Mouse (Mus musculus) CH12.LX (cell line): ENCODE measurements around the gene Ice2. TPM values are rescaled to one million over a fixed set of nuclear protein-coding genes. Genes with fewer than 3 reads are reported as not detected.

Experiments used
- DNase-seq: peaks from one replicate; pipeline ENCODE4 v3.0.0-alpha.2; 2013; ENCODE audit errors: extremely low read depth
- H3K27ac ChIP-seq: 2 replicates; pipeline ENCODE4 v1.5.1; 2012; ENCODE audit warnings: low read depth, mild to moderate bottlenecking, control low read depth, moderate library complexity; ENCODE audit not compliant: insufficient read depth
- H3K27me3 ChIP-seq: replicated peaks from 2 replicates; pipeline ENCODE3; 2012; ENCODE audit warnings: inconsistent platforms
- H3K36me3 ChIP-seq, 2 experiments: replicated peaks in 1 of 2; 2 replicates each; pipeline versions ENCODE3 to v1.6.1; 2012; ENCODE audit warnings: inconsistent platforms in 1 of 2, low read length in 1 of 2, mild to moderate bottlenecking in 1 of 2, mixed read lengths in 1 of 2, moderate library complexity in 1 of 2; ENCODE audit not compliant: control insufficient read depth in 1 of 2, insufficient read depth in 1 of 2
- H3K4me1 ChIP-seq, 2 experiments: 2 replicates each; pipeline ENCODE4 v1.6.1; 2012; ENCODE audit warnings: inconsistent platforms in 1 of 2, moderate library complexity in 1 of 2; ENCODE audit not compliant: insufficient read depth in 2 of 2, control insufficient read depth in 1 of 2
- H3K4me2 ChIP-seq: 2 replicates; pipeline ENCODE4 v1.6.1; 2012; ENCODE audit warnings: low read depth, mild to moderate bottlenecking, control low read depth; ENCODE audit not compliant: poor library complexity, insufficient read depth, severe bottlenecking
- H3K4me3 ChIP-seq, 3 experiments: fragments of 150-350 bp in 1 of 3; sonication (generic) in 1 of 3; replicated peaks in 1 of 3; 2 replicates each; pipeline versions ENCODE3 to v1.5.1; 2011 to 2012; ENCODE audit warnings: low read depth in 2 of 3, low read length in 2 of 3, mild to moderate bottlenecking in 2 of 3, moderate library complexity in 2 of 3, control low read depth in 1 of 3, improper control_type of control experiment in 1 of 3, inconsistent platforms in 1 of 3, mixed read lengths in 1 of 3; ENCODE audit not compliant: poor library complexity in 1 of 3
- H3K79me2 ChIP-seq: replicated peaks from 2 replicates; pipeline ENCODE4 v1.6.1; 2012; ENCODE audit warnings: mild to moderate bottlenecking, moderate library complexity; ENCODE audit not compliant: control insufficient read depth, poor library complexity, insufficient read depth, severe bottlenecking; ENCODE audit errors: extremely low read depth
- H3K9ac ChIP-seq: 2 replicates; pipeline ENCODE4 v1.6.1; 2012; ENCODE audit warnings: low read depth, mild to moderate bottlenecking, control low read depth, moderate library complexity; ENCODE audit not compliant: insufficient read depth
- H3K9me3 ChIP-seq: replicated peaks from 2 replicates; pipeline ENCODE3; 2012; ENCODE audit warnings: low read length, inconsistent platforms, mixed read lengths
- BHLHE40 ChIP-seq: IDR thresholded peaks from 2 replicates; pipeline ENCODE4 v1.6.1; 2011; ENCODE audit warnings: mild to moderate bottlenecking, low read depth, low read length, improper control_type of control experiment
- CHD1 ChIP-seq: IDR thresholded peaks from 2 replicates; pipeline ENCODE4 v1.6.1; 2012; ENCODE audit warnings: low read depth, low read length, improper control_type of control experiment, inconsistent platforms
- CTCF ChIP-seq, 2 experiments: IDR thresholded peaks in 1 of 2; conservative IDR thresholded peaks in 1 of 2; 2 replicates each; pipeline ENCODE4 v1.5.1; 2011 to 2012; ENCODE audit warnings: low read depth in 2 of 2, low read length in 2 of 2, improper control_type of control experiment in 1 of 2, inconsistent platforms in 1 of 2, mild to moderate bottlenecking in 1 of 2, moderate library complexity in 1 of 2
- ELF1 ChIP-seq: IDR thresholded peaks from 2 replicates; pipeline ENCODE4 v1.6.1; 2014; ENCODE audit warnings: low read depth, mild to moderate bottlenecking, inconsistent platforms, low read length, improper control_type of control experiment
- EP300 ChIP-seq: IDR thresholded peaks from 2 replicates; pipeline ENCODE4 v1.6.1; 2011; ENCODE audit warnings: low read length, improper control_type of control experiment
- ETS1 ChIP-seq: conservative IDR thresholded peaks from 2 replicates; pipeline ENCODE4 v1.6.1; 2012; ENCODE audit warnings: low read depth, mild to moderate bottlenecking, inconsistent platforms, low read length, improper control_type of control experiment, moderate library complexity
- HCFC1 ChIP-seq: IDR thresholded peaks from 2 replicates; pipeline ENCODE4 v1.6.1; 2012; ENCODE audit warnings: low read depth, mild to moderate bottlenecking, inconsistent platforms, low read length, improper control_type of control experiment
- IRF4 ChIP-seq: IDR thresholded peaks from 2 replicates; pipeline ENCODE4 v1.6.1; 2014; ENCODE audit warnings: low read depth, mild to moderate bottlenecking, inconsistent platforms, low read length, improper control_type of control experiment
- JUND ChIP-seq: conservative IDR thresholded peaks from 2 replicates; pipeline ENCODE4 v1.6.1; 2011; ENCODE audit warnings: low read depth, low read length, improper control_type of control experiment
- KAT2A ChIP-seq: IDR thresholded peaks from 2 replicates; pipeline ENCODE4 v1.6.1; 2012; ENCODE audit warnings: low read length, improper control_type of control experiment, inconsistent platforms; ENCODE audit not compliant: insufficient replicate concordance
- MAZ ChIP-seq: IDR thresholded peaks from 2 replicates; pipeline ENCODE4 v1.6.1; 2012; ENCODE audit warnings: low read depth, mild to moderate bottlenecking, inconsistent platforms, low read length, improper control_type of control experiment, moderate library complexity
- MXI1 ChIP-seq: IDR thresholded peaks from 2 replicates; pipeline ENCODE4 v1.6.1; 2011; ENCODE audit warnings: mild to moderate bottlenecking, low read depth, low read length, improper control_type of control experiment
- MYC ChIP-seq: IDR thresholded peaks from 2 replicates; pipeline ENCODE4 v1.6.1; 2011; ENCODE audit warnings: low read depth, mild to moderate bottlenecking, improper control_type of control experiment, low read length
- NELFE ChIP-seq: IDR thresholded peaks from 2 replicates; pipeline ENCODE4 v1.6.1; 2011; ENCODE audit warnings: low read depth, low read length, improper control_type of control experiment
- NRF1 ChIP-seq: IDR thresholded peaks from 2 replicates; pipeline ENCODE4 v1.6.1; 2014; ENCODE audit warnings: low read depth, mild to moderate bottlenecking, inconsistent platforms, low read length, improper control_type of control experiment, moderate library complexity
- PAX5 ChIP-seq: IDR thresholded peaks from 2 replicates; pipeline ENCODE4 v1.6.1; 2012; ENCODE audit warnings: low read length, inconsistent platforms, mixed read lengths
- POLR2A ChIP-seq: IDR thresholded peaks from 2 replicates; pipeline ENCODE4 v1.6.1; 2011; ENCODE audit warnings: low read depth, mild to moderate bottlenecking, improper control_type of control experiment, low read length
- POLR2AphosphoS2 ChIP-seq: IDR thresholded peaks from 2 replicates; pipeline ENCODE4 v1.6.1; 2011; ENCODE audit warnings: low read depth, low read length, improper control_type of control experiment
- RCOR1 ChIP-seq: conservative IDR thresholded peaks from 2 replicates; pipeline ENCODE4 v1.6.1; 2012; ENCODE audit warnings: low read depth, mild to moderate bottlenecking, inconsistent platforms, low read length, improper control_type of control experiment
- SIN3A ChIP-seq: IDR thresholded peaks from 2 replicates; pipeline ENCODE4 v1.6.1; 2012; ENCODE audit warnings: low read length, improper control_type of control experiment, inconsistent platforms
- TBP ChIP-seq: conservative IDR thresholded peaks from 2 replicates; pipeline ENCODE4 v1.6.1; 2011; ENCODE audit warnings: low read depth, low read length, improper control_type of control experiment
- UBTF ChIP-seq: IDR thresholded peaks from 2 replicates; pipeline ENCODE4 v1.6.1; 2012; ENCODE audit warnings: low read depth, mild to moderate bottlenecking, inconsistent platforms, low read length, improper control_type of control experiment, moderate library complexity
- USF2 ChIP-seq: conservative IDR thresholded peaks from 2 replicates; pipeline ENCODE4 v1.6.1; 2011; ENCODE audit warnings: low read depth, low read length, improper control_type of control experiment
- ZKSCAN1 ChIP-seq: IDR thresholded peaks from 2 replicates; pipeline ENCODE4 v1.6.1; 2012; ENCODE audit warnings: low read depth, inconsistent platforms, low read length, improper control_type of control experiment, borderline replicate concordance
- ZNF384 ChIP-seq: IDR thresholded peaks from 2 replicates; pipeline ENCODE4 v1.6.1; 2012; ENCODE audit warnings: low read depth, low read length, improper control_type of control experiment, inconsistent platforms
- dilution Hi-C: fragments of 300-500 bp; cut with MboI; formaldehyde crosslinking; loops from 2 replicates; pipeline ENCODE4 v1.14.3; 2020; ENCODE audit warnings: low sequenced_read_pairs; ENCODE audit not compliant: extremely low pct_unique_long_range_greater_than_20kb, extremely low pct_ligation_motif_present
- in situ Hi-C: fragments of 300-500 bp; cut with MboI; formaldehyde crosslinking; loops from 3 replicates; pipeline ENCODE4 v1.14.3; 2019; ENCODE audit warnings: low sequenced_read_pairs, low pct_ligation_motif_present, low pct_unique_long_range_greater_than_20kb, mixed read lengths
- polyA plus RNA-seq: library from polyadenylated mRNA; unstranded; fragments of >175 nt; gene quantifications from 2 replicates; pipeline ENCODE4 v1.2.1, GENCODE M21; 2012; ENCODE audit warnings: low read depth; ENCODE audit not compliant: insufficient read length
- total RNA-seq, 2 experiments: library from RNA; depleted of rRNA; stranded (reverse); fragments of 300-350 nt in 1 of 2; fragments of >200 nt in 1 of 2; gene quantifications; 2 replicates each; pipeline ENCODE4 v1.2.3; 2012 to 2014

The Ice2 gene
- total and polyA plus RNA-seq, 3 experiments: 13.3 to 23.1 (median 14.9) TPM

- no peak overlapping the region for H3K4me2 ChIP-seq
- TF ChIP-seq MXI1 (no peak), BHLHE40 (no peak), NELFE (no peak), ETS1 (no peak), HCFC1 (no peak), KAT2A (no peak), NRF1 (no peak), ZNF384 (no peak), UBTF (no peak), TBP (no peak), JUND (no peak), CHD1 (no peak), MAZ (no peak), MYC (no peak), PAX5 (no peak), IRF4 (no peak), POLR2A (no peak)
- TF ChIP-seq, all 38 proteins: peak for 0
- no peak for DNase-seq
- in situ Hi-C loops: no loop called here
- Histone ChIP-seq H3K9me3 (no peaks in the 10 kb centered on the region), H3K27ac (no peak overlapping the region), H3K27me3 (no peaks in the 10 kb centered on the region), H3K4me1 (no peaks in the 10 kb centered on the region), H3K36me3 (peaks cover 7 to 31% of the 10 kb centered on the region in 2 experiments), H3K9ac (no peak overlapping the region), H3K79me2 (no peaks in the 10 kb centered on the region), H3K4me3 (no peak overlapping the region)
- dilution Hi-C loops: no loop called here
Measured at GRCm38 (mm10) chr9:69435662-69436061, 38.0 kb downstream of the Ice2 start.

- Histone ChIP-seq H3K4me1 (peaks cover 2 to 20% of the 10 kb centered on the region in 2 experiments), H3K4me3 (no peak overlapping the region), H3K27me3 (no peaks in the 10 kb centered on the region), H3K27ac (no peak overlapping the region), H3K79me2 (no peaks in the 10 kb centered on the region), H3K9me3 (no peaks in the 10 kb centered on the region), H3K36me3 (peaks cover 0 to 5% of the 10 kb centered on the region in 2 experiments), H3K9ac (no peak overlapping the region), H3K4me2 (no peak overlapping the region)
- in situ Hi-C loops (no loop called here), dilution Hi-C loops (no loop called here)
- DNase-seq: no peak
- TF ChIP-seq MAZ (no peak), POLR2AphosphoS2 (no peak), MYC (no peak), RCOR1 (no peak), JUND (no peak), PAX5 (no peak), SIN3A (no peak), IRF4 (no peak), ELF1 (no peak), EP300 (no peak), USF2 (no peak), NELFE (no peak), TBP (no peak), CTCF (conservative IDR thresholded peaks at IDR 0.05 in 1 of 2, IDR thresholded peaks at IDR 0.05 in 1 of 2; ENCODE audit: low read depth in 2 of 2, low read length in 2 of 2) (no peak), ZKSCAN1 (no peak), BHLHE40 (no peak), ETS1 (no peak)
Measured at GRCm38 (mm10) chr9:69439805-69440357, 42.2 kb downstream of the Ice2 start.
